Mouse (Mus musculus) kidney, adult 9 months (tissue): ENCODE data around the gene Tom1l1.
A peak's percentile ranks its signal among the peaks of the same experiment; 100 is the strongest.
"Not testable (repeated sequence)": the region's sequence is repeated elsewhere in the genome, so short reads cannot be mapped to it uniquely, and the experiment has no call there.

ENCODE experiments used
- DNase-seq: peaks from one replicate; pipeline ENCODE4 v3.0.0; 2022

Gene Tom1l1

DNA sequence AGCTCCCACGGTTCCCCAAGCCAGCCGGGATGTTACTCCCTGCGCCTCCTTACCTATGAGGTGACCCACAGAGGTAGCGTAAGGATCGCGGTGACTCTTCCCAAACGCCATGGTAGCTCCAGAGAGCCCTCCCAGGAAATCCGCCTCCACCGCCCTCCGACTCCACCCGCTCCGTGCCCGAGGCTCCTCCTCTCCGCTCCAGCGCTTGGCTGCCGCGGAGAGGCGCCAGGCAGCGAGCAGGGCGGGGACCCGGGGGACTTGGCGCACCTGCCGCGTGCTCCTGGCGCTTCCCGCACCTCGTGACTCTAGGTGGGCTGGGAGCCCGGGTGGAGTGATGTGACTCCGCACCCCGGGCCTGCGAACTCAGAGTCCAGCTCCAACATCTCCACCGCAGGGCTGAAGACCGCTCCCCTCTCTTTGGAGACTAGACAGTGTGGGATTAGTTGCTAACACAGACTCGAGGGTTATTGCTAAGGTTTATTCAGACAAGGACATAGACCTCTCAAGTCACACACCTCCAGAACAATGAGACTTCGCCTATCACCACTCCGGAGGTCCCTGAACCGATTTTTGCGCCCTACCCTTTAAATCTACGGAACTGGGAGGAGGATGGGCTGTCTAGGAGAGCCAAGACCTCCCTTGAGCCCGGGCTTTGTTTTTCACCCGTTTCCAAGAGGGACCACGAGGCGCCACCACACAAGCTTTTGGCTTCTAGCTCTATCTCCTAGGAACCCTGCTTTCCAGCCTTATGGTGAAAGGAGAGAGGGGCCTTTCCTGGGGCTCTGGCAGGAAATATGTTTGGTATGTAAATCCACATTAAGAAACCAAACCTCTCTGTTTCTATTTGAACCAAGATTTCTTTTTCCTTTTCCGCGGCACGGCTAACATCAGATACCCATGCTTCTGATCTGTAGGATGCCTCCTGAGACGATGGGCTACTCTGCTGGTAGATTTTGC lies at the start of gene Tom1l1:
Gene Tom1l1, minus strand, starts transcription at position 907 of the 957 bp plus-strand sequence.
- peak; percentile 79 for DNase-seq

DNA sequence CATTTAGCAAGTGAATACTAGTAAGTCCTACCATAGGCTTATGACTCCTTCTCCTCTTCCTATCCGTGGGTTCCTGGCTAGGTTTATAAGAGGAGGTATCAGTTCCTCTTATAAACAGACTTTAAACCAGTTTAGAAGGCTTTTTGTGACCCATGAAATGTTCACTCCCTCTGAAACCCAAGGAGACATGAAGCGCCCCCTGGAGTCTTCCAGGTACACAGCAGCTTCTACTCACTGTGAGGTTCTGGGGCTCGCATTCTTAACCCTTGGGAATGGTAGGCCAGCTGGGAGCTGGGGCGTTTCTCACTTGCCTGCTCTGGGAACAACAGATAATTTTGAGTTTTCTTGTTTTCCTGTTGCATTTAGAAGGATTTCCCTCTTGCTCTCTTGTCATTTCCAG lies 45.4 kb upstream of the Tom1l1 start:
- DNase-seq, result no peak

DNA sequence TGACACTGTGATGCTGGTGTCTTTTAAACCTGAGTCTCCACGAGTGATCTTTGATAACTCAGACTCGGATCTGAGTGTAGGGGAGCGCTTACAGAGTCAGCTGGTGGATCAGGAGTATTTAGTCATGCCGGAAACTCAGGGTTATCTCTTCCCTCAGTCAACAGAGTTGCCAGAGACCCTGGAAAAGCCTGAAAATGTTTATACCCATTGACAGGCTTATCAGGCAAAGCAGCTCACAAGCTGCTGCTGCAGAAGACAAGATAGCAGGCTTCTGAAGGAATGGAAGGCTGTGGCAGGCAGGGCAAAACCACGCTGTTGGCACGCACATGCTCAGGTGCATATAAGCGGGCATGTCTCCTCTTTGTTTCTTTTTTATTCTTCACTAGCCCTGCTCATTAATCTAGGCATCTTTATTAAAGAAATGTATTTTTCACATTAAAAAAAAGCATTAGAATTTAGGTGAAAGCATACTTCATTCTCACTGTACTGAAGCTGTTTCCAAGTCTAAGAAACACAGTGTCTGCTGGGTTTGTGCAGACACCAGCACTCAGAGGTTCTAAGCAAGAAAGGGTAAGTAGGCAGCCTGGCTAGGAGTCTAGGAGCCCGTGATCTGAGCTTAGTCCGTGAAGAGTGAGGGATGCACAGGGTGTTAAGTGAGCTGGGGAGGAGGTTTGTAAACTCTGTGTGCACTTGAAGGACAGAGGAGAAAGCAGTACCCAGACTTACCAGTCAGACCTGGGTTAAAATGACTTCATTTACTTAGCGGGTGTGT lies 39.4 kb upstream of the Tom1l1 start:
- no peak for DNase-seq

DNA sequence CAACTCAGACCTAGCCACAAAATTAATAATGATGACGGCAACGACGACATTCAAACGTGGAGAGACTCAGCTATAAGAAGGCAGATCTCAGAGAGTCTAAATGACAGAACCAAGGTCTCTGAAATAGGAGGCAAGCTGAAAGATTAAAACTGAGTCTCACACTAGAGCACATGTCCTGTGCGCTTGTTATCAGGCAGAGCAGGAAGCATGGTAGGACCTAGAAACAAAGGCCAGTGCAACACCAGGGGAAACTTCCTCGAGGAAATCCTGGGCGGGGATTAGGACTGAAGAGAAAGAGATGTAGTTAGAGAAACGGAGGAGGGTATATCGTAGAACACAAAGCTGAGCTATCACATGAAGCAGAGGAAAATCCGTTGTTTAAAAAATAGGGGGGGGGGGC lies 38.6 kb upstream of the Tom1l1 start:
- no peak for DNase-seq

DNA sequence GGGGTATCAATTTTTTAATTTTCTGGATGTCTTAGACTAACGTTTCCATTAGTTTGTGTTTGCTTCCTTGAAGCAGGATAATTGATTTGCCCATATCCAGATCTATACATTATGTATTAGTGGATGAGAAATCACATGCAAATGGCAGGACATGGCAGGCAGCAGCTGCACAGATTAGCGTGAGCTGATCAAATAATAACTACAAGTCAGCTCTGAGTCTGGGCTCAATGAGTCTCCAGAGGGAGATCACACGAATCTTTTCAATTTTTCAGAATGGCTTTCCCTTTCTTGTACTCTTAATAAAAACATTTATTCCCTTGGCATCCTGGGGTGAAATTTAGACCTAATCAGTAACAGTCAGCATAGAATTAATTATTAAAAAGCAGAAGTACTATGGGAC lies 34.1 kb upstream of the Tom1l1 start:
- DNase-seq, result no peak

DNA sequence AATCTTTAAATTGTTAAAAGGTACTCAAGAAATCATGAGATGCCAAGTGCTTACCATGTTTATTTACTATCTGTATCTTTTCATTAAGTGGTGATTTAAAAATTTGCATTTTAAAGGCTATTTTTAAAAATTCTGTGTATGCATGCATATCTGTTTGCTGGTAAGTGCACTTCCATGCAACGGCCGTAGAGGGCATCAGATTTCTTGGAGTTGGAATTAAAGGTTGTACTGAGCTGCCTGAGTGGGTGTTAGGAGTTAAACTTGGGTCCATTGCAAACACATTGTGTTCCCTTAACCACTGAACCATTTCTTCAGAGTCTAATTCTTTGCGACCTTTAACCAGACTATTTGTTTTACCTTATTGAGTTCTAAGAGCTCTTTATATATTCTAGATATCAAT lies 29.6 kb upstream of the Tom1l1 start:
- no peak for DNase-seq

DNA sequence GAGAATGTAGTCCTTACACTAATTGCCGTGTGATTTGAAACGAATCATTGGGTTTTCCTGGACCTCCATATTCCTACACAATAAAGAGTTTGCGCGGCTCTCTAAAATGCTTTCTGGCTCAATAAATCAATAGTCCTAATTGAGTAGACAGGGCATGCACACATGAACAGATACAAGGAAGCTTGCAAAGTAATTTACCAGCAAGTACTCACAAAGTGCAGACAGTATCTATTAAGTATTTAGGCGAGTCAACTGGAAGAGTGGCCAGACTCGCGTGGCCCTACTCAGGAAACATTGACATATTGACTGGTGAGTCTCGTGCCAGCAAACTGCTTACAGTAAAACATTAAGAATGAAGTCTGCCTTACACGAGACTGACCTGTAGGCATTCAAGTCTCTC lies 23.4 kb upstream of the Tom1l1 start:
- no peak for DNase-seq

DNA sequence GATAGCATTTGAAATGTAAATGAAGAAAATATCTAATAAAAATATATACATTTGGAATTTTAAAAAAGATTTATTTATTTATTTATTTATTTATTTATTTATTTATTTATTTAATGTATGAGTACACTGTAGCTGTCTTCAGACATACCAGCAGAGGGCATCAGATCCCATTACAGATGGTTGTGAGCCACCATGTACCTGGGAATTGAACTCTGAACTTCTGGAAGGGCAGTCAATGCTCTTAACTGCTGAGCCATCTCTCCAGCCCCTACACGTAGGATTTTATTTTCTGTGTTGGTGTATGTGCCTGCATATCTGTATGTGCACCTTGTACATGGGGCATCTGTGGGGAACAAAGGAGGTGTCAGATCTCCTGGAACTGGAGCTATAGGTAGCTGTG lies 19.0 kb upstream of the Tom1l1 start:
- not testable (repeated sequence) for DNase-seq

DNA sequence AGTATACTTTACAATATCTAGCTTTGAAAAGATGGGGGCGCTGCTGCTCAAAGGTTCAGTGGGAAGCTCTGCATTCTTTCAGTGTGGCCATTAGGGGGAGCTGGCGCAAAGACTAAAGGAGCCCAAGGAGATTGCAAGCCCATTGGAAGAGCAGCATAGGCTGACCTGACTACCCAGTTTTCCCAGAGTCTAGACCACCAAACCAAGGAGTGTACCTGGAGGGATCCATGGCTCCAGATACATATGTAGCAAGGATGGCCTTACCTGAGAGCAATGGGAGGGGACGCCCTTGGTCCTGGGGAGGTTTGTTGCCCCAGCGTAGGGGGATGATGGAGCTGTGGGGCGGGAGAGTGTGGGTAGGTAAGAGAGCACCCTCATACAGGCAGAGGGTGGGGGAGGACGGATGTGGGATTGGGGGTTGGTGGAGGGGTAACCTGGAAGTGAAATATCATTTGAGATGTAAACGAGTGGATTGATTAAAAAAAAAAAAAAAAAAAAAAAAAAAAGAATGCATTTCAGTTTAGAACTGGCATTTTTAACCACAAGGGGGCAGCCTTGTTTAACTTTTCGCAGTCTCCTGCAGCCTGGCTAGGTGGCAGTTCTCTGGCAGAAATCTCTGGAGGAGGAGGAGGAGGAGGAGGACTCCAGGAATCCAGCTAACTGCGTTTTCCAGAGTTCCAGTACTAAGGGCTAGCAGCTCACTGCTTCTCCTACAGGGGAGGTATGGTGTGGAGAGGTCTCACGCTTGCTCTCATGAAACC lies 9.5 kb upstream of the Tom1l1 start:
- peak; percentile 76 for DNase-seq

DNA sequence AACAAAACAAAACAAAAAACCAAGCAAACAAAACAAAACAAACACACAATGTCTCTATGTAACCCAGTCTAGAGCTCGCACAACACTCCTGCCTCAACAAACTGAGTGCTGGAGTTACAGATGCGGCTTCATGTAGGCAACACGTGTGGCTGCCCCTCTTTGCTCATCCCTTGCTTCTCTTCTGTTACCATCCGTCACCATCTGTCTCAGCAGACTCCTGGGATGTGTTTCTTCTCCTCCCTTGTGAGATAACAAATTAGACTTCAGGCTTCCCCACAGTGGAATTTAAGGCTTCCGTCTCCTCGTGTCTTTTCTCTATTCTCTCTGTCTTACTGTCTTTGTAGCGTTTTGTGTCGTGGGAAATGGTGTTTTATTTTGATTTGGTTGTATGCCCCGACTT lies 7.6 kb upstream of the Tom1l1 start:
- DNase-seq, result no peak

DNA sequence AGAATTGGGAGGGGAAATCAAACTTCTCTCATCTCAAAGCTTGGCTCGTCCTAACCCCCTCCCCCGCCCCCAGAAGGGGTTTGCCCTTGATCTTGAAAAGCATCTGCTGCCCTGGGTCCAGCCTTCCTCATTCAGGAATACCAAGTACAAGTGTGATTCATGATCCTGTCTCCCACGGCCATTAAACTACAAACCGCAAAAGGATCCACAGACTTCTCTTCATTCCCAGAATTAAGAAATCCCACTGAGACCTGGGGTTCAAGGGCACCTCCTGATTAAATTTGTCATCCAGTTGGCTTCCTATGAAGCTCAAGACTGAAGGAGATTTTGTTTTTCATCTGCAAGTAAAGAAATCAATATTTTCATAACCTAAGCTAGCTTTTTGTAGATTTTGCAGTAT lies 6.0 kb upstream of the Tom1l1 start:
- no peak for DNase-seq

DNA sequence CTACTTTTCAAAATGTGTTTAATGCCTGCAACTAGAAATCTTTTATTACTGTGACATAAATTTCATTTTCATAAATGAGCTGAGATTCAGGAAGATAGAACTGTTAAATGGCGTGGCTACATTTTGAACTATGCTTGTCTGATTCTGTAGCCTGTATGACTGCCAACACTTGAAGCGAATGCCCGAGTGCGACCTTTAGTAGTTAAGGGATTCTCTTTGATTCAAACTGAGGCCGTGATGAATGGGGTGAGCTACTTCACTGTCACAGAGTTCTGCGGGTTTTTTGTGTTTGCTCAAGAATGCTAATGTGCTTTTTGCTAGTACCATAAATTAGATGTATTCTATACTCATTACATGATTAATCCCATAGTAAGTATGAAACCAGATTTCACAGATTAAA lies 2.2 kb upstream of the Tom1l1 start:
- no peak for DNase-seq

DNA sequence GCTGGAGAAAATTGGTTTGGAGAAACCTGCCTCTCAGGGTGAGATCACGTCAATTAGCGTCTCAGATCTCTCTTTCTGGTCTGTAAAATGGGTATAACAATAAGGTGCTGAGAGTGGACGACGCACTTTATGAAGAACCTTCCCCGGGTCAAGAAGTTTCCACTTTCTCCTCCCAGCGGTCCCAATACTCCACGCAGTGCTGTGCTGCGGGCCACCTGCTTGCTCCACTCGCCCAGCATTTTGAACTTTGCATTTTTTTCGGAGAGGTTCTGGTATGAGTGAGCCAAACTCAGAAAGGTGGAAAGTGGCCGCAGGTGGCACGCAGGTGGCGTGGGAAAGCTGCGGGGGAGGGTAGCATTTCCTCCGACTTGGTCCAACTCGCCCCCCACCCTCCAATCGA lies 1.1 kb downstream of the Tom1l1 start:
- DNase-seq, result no peak

DNA sequence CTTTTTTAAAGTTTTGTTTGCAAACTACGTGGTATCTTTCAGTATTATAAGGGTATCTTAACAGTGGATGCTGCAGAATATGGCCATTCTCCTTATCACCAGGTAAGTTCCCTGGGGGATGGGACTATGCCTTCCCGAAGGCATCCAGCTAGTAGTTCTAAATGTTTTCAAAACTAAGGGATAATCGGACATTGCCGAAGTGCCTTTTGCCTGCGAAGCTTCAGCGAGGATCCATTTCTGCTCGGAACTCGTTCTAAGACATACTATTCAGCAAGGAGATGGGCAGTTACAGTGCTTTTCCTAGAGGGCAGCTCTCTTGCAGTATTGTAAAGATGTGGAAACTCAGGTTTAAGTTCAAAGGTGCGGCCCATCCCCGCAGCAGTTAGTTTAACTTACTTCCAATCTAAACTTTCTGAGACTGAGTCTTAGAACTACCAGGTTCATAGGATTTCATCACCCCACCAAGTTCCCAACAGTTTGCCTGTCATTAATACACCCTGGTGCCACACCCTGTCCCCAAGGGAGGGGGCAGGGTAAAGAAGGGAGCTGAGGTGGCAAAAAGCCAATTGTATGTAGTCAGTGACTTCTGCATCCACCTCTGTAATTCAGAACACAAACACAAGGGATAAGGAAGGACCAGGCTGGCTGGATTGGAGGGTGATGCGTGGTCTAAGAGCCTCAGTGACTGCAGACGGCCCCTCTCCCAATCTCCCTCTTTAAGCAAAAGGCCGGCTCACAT lies 1.7 kb downstream of the Tom1l1 start:
- peak; percentile 16 for DNase-seq

DNA sequence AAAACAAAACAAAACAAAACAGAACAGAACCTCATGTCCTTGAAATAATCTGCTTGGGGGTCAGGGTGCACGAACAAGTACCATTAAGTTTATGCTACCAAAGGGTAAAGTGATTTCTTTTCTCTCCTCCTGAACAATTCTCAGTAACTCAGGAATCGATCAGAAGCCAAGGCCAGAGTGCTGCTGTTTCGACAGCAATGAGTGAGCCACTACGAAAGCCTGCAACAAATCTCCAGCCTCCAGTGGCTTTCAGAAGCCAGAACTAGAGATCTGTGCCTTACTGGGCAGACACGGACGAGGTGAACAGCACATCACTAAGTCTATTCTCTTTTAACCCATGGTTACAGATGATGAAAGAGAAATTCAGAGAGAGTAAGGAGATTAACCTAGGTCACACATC lies 3.0 kb downstream of the Tom1l1 start:
- DNase-seq, result no peak

DNA sequence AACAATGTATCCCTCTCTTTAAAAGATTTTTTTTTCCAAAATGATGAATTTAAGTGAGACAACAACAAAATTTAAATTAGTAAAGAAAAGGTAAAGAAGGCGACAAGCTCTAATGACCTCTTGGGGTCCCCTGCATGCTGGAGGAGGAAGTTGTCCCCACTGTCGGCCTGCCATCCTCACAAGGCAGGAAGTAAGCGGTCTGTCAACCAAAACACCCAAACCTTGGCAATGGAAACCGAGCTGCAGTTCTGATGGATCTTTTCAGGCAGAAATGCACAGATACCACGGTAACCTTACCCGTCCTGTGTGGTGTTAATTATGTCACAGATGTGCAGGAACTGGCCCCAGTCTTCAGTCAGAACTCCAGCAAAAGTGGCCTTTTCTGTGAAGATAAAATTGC lies 3.4 kb downstream of the Tom1l1 start:
- no peak for DNase-seq

DNA sequence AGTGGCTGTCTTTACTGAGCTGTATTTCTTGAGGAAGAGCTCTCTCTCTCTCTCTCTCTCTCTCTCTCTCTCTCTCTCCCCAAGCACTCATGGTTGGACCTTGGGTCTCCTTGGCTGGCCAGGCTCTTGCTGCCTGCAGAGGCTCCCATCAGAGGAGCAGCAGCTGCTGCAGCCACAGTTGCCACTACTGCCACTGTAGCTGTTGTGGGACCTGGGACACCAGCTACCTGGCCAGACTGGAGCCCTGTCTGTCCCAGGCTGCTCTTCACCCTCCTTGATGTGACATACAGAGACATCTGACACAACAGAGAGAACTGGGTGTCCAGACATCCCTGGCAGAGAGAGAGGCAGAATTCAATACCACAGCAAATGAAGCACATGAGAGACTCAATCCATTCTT lies 7.0 kb downstream of the Tom1l1 start:
- DNase-seq, result no peak

DNA sequence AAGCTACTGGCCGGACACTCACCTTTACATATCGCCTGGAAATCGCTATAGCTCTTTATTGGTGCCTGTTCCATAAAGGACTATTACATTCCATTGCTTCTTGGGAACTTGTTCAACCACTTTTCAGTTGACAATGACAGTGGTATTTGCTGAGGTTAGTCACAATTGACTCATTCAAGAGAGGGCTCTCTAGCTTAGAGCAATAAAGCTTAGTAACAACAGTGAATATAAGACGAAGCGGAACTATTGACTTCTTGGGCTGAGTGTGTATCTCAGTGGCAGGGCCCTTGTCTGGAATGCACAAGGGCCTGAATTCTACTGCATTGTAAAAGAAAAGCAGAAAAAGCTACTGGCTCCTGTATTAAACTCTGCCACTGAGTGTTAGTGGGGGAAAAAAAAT lies 9.6 kb downstream of the Tom1l1 start:
- DNase-seq, result no peak

DNA sequence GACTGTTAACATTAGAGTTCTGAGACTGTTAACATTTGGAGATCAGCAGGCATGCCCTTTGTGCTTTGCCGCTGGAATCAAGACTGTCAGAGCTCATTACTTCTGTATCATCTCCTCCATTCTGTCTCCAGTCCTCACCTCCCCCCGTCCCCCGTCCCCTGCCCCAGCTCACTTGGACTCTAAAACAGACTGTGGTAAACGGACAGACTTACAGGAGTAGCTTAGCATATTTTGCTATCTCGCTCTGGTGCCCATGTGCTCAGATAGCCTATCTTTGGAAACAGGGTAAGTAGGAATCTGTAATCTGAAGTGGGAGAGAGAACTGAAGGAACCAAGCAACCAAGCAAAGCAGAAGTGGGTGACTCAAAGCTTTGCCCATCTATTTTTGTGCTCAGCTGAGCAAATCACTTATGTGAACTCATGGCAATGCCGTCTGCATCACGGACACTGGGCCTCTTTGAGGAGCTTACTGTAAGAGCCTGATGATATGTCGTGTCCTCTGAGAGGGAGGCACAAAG lies 10.3 kb downstream of the Tom1l1 start:
- no peak for DNase-seq

DNA sequence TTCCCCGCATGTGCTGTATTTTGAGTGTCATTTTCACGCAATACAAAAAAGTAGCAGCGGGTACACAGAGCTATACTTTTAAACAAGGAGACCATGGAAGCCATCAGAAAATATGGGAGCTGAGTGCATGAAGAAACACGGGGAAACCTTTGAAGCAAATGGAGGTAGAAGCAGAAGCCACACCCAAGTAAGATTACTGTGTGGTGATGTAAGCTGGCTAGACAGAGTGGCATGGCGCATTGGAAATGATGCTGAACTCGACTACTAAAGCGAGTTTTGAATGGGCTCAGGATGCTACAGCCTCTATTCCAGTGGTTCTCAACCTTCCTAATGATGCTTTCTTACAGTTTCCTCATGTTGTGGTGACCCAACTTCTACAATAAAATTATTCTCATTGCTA lies 11.1 kb downstream of the Tom1l1 start:
- no peak for DNase-seq

DNA sequence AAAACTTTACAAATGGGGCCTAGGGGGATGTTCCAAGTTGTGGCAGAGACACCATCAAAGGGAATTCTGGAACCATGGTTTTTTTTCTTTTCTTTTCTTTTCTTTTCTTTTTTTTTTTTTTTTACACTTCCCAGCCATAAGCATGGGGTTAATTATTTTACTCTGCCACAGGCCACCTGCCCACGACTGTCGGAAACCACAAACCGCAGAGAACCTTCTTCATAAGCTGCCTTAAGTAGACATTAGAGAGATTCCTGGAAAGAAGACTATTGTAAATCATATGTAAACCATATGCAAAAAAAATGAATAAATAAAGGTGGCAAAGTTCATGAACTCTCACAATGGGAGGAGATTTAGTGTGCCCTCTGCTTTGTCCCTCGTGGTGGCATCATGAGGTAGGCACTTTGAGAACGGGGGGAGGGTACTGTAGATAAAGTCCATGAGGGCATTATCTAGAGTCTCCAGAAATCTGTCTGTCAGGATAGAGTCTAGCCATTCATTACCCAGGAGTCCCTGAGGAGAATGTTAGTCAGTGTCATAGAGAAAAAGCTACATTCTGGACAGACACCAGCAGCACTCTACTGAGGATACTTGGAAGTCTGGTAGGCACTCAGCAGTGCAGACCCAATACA lies 12.6 kb downstream of the Tom1l1 start:
- DNase-seq, result no peak

DNA sequence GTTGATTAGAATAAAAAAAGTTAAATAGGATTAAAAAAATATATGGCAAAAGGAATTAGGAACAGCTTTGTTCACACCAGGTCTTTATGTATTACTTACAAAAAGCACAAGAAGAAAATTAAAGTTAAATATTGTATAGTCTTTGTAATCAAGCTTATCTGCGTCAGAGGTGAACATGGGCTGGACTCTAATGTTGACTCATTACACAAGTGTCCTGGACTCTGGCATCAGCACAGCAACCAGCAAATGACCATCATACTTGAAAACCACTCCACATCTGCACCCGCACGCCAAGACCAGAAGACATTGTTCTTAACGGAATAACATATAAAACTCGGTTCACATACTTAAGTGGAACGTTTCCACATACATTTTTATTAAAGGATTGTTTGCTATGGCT lies 20.8 kb downstream of the Tom1l1 start:
- DNase-seq, result no peak
